Comparison of ENCODE assay signal across 18 mouse cellular contexts in genomic region chr11:112545231-112546010, GRCm38 (mm10).
A peak's percentile ranks its signal among the peaks of the same experiment; 100 is the strongest.
DNase-seq lines count a peak whose midpoint lies in the region; ATAC-seq and TF ChIP-seq lines count a peak whose summit lies in the region.
"Had no signal": no experiment of that assay in that cellular context is flagged by ENCODE, and none has a peak within 500 bp of the region (broad histone marks: within the 10 kb centered on the region; RNA-seq: fewer than 3 reads in every experiment).

No protein-coding gene starts in this region.

- peak; percentile 26 for DNase-seq in forebrain, embryonic 10.5 days (ENCODE audit: extremely low spot score, low spot score)
- DNase-seq in kidney, postnatal 4 days = peak; percentile 24 to 32
- DNase-seq in kidney, postnatal 25 days = no peak
- DNase-seq in brain, embryonic 14.5 days (ENCODE audit: low read depth) = peak; percentile 65
- peak; percentile 28 for DNase-seq in mesoderm, embryonic 11.5 days (ENCODE audit: low read depth, low spot score)
- DNase-seq in spleen, postnatal 10 days (ENCODE audit: low spot score in 2 of 2) = no peak
- no peak for DNase-seq in heart, postnatal 4 days
- DNase-seq: cerebellum, adult 11 months; cerebellum, postnatal 25 days; gastrocnemius, postnatal 36 days; thymus, postnatal 25 days had no signal

- H3K27me3 ChIP-seq in forebrain, embryonic 10.5 days (ENCODE audit: poor library complexity, severe bottlenecking) = no peaks in the 10 kb centered on the region
- no peaks in the 10 kb centered on the region for H3K27me3 ChIP-seq in forebrain, embryonic 16.5 days (replicated peaks; ENCODE audit: control insufficient read depth, insufficient read depth, low read length)
- H3K27me3 ChIP-seq: kidney, embryonic 15.5 days; limb, embryonic 12.5 days had no signal

- peaks cover 49% of the 10 kb centered on the region for H3K4me1 ChIP-seq in forebrain, embryonic 10.5 days
- H3K4me1 ChIP-seq in forebrain, embryonic 16.5 days (replicated peaks; ENCODE audit: control insufficient read depth, insufficient read depth, low read length) = peaks cover 7% of the 10 kb centered on the region

- no peak for ATAC-seq in forebrain, embryonic 16.5 days
- ATAC-seq: inflammation-experienced regulatory T-cells, adult 6 months had no signal

- H3K4me2 ChIP-seq in forebrain, embryonic 16.5 days (ENCODE audit: low read length) = no peak overlapping the region
- H3K4me2 ChIP-seq: heart, embryonic 11.5 days; kidney, embryonic 15.5 days; limb, embryonic 12.5 days had no signal

- no peak overlapping the region for H3K9ac ChIP-seq in forebrain, embryonic 16.5 days (replicated peaks; ENCODE audit: low read depth, low read length)
- H3K9ac ChIP-seq: kidney, embryonic 15.5 days; limb, embryonic 12.5 days had no signal

- H3K9me3 ChIP-seq in forebrain, embryonic 10.5 days = no peaks in the 10 kb centered on the region
- no peaks in the 10 kb centered on the region for H3K9me3 ChIP-seq in forebrain, embryonic 16.5 days (ENCODE audit: control insufficient read depth, low read length)
- H3K9me3 ChIP-seq: kidney, embryonic 15.5 days; limb, embryonic 12.5 days had no signal

- no peak overlapping the region for H3K4me3 ChIP-seq in forebrain, embryonic 10.5 days
- no peak overlapping the region for H3K4me3 ChIP-seq in forebrain, embryonic 16.5 days (replicated peaks; ENCODE audit: low read length)
- H3K4me3 ChIP-seq: kidney, embryonic 15.5 days; left cerebral cortex, adult 2 months; limb, embryonic 12.5 days had no signal

- no peaks in the 10 kb centered on the region for H3K36me3 ChIP-seq in forebrain, embryonic 10.5 days (replicated peaks)
- H3K36me3 ChIP-seq in forebrain, embryonic 16.5 days (ENCODE audit: control insufficient read depth, insufficient read depth) = no peaks in the 10 kb centered on the region
- H3K36me3 ChIP-seq: kidney, embryonic 15.5 days; limb, embryonic 12.5 days had no signal

- H3K27ac ChIP-seq in forebrain, embryonic 10.5 days = peak overlapping the region; percentile 67
- no peak overlapping the region for H3K27ac ChIP-seq in forebrain, embryonic 16.5 days (ENCODE audit: low read length)
- H3K27ac ChIP-seq: left cerebral cortex, adult 2 months; limb, embryonic 12.5 days; macrophage had no signal

- 78% methylated on average over 7 of the region's 7 CpGs for WGBS in forebrain, embryonic 10.5 days
- 65% methylated on average over 7 of the region's 7 CpGs for WGBS in forebrain, embryonic 16.5 days

- no peak for TF ChIP-seq CTCF in brain, embryonic 14.5 days (IDR thresholded peaks at IDR 0.05; ENCODE audit: borderline replicate concordance, extremely low read depth, insufficient read depth, insufficient read length)

- no peak for TF ChIP-seq POLR2A in brain, embryonic 14.5 days (IDR thresholded peaks at IDR 0.05; ENCODE audit: borderline replicate concordance, extremely low read depth, insufficient read depth, insufficient read length, poor library complexity, severe bottlenecking)

Comparison
In these comparisons a context has a peak if more than half of its experiments do, and no peak if none do; other contexts are left out.
1. DNase-seq: peak in forebrain, embryonic 10.5 days (single experiment), kidney, postnatal 4 days (2 of 2), brain, embryonic 14.5 days (single experiment) and mesoderm, embryonic 11.5 days (single experiment); none in kidney, postnatal 25 days (0 of 2), spleen, postnatal 10 days (0 of 2) and heart, postnatal 4 days (single experiment).